8 mouse cellular contexts compared by ENCODE assay signal in the genomic region with DNA sequence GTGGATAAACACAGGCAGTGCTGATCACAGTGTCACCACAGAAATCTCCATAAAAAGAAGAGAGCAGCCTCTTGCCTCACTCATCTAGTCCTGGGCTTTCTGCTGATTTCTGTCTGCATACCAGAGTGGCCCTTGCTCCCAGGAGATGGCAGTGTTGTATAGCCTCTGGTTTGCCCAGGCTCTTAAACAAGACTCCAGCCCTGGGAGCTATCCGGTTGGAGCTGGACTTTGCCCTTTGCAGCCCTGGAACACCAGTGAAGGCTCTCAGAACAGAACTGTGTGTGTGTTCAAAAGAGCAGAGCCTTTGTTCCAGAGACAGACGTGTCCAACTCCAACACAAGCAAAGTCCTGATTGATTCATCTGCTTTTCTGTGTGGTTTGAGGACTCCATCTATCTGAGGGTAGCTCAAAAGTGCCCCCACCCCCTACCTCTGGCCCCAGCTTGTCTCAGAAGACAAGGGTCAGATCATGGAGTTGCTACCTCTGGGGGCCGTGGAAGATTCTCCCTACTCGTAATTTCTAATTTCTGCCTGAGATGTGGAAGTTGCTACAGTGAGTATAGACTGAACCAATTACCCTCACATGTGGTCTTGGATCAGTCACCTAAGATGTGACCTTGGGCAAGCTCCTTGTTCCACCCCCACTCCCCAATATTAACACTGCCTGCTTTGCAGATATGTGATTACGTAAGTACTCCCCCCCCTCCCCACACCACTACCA.
DNase-seq lines count a peak whose midpoint lies in the region; ATAC-seq and TF ChIP-seq lines count a peak whose summit lies in the region.

No protein-coding gene starts in this region.

- no peaks in the 10 kb centered on the region for H3K27me3 ChIP-seq in embryonic facial prominence, embryonic 12.5 days
- H3K27me3 ChIP-seq in intestine, postnatal 0 days (replicated peaks; ENCODE audit: control insufficient read depth, insufficient read depth, low read length): no peaks in the 10 kb centered on the region
- no peaks in the 10 kb centered on the region for H3K27me3 ChIP-seq in midbrain, embryonic 10.5 days (ENCODE audit: low read depth, poor library complexity, severe bottlenecking)
- H3K27me3 ChIP-seq in stomach, embryonic 14.5 days (ENCODE audit: control insufficient read depth, insufficient read depth, low read length): no peaks in the 10 kb centered on the region

- peak; percentile 95 for TF ChIP-seq CTCF in intestine, postnatal 0 days (IDR thresholded peaks at IDR 0.05; ENCODE audit: low read depth)

- intact Hi-C loops in left cerebral cortex, postnatal 14 days (cut with DNase I): loop anchor here (2.0 to 10.0 kb wide), 2 partner anchors 526 to 1136 kb away; no protein-coding TSS in a partner anchor

- no peak overlapping the region for H3K9ac ChIP-seq in embryonic facial prominence, embryonic 12.5 days
- no peak overlapping the region for H3K9ac ChIP-seq in intestine, postnatal 0 days (ENCODE audit: low read depth, low read length)
- no peak overlapping the region for H3K9ac ChIP-seq in stomach, embryonic 14.5 days (replicated peaks; ENCODE audit: low read depth, low read length)

- no peaks in the 10 kb centered on the region for H3K9me3 ChIP-seq in embryonic facial prominence, embryonic 12.5 days
- H3K9me3 ChIP-seq in intestine, postnatal 0 days (ENCODE audit: control insufficient read depth): no peaks in the 10 kb centered on the region
- no peaks in the 10 kb centered on the region for H3K9me3 ChIP-seq in midbrain, embryonic 10.5 days (replicated peaks)
- no peaks in the 10 kb centered on the region for H3K9me3 ChIP-seq in stomach, embryonic 14.5 days (ENCODE audit: control insufficient read depth, low read depth, low read length)

- no peak overlapping the region for H3K27ac ChIP-seq in embryonic facial prominence, embryonic 12.5 days
- H3K27ac ChIP-seq in intestine, postnatal 0 days (ENCODE audit: low read depth, low read length): peak overlapping the region; percentile 29; the same call in 1 of the 2 replicates
- H3K27ac ChIP-seq in midbrain, embryonic 10.5 days (replicated peaks): peak overlapping the region; percentile 59; the same call in 1 of the 2 replicates
- H3K27ac ChIP-seq in stomach, embryonic 14.5 days (ENCODE audit: low read length): peak overlapping the region; percentile 52; the same call in 1 of the 2 replicates

- peaks cover 17% of the 10 kb centered on the region; the same call in 1 of the 2 replicates for H3K4me1 ChIP-seq in embryonic facial prominence, embryonic 12.5 days
- no peaks in the 10 kb centered on the region for H3K4me1 ChIP-seq in intestine, postnatal 0 days (replicated peaks; ENCODE audit: control insufficient read depth, insufficient read depth, low read length)
- peaks cover 12% of the 10 kb centered on the region for H3K4me1 ChIP-seq in midbrain, embryonic 10.5 days
- peaks cover 12% of the 10 kb centered on the region for H3K4me1 ChIP-seq in stomach, embryonic 14.5 days (ENCODE audit: control insufficient read depth, insufficient read depth, low read length)

- peak; percentile 67 for DNase-seq in adrenal gland, postnatal 25 days
- DNase-seq in heart, adult 18-20 months: peak; percentile 76 to 77
- peak; percentile 68 to 69 for DNase-seq in left cerebral cortex, postnatal 14 days (ENCODE audit: low spot score in 2 of 2)
- DNase-seq in midbrain, embryonic 10.5 days (ENCODE audit: low spot score): peak; percentile 74
- no peak for DNase-seq in thymus, postnatal 10 days (ENCODE audit: low spot score in 2 of 2)

- 28% methylated on average over 5 of the region's 5 CpGs for WGBS in embryonic facial prominence, embryonic 12.5 days
- 23% methylated on average over 5 of the region's 5 CpGs for WGBS in intestine, postnatal 0 days
- 46% methylated on average over 5 of the region's 5 CpGs for WGBS in midbrain, embryonic 10.5 days
- 36% methylated on average over 5 of the region's 5 CpGs for WGBS in stomach, embryonic 14.5 days

- peak; percentile 63 for ATAC-seq in embryonic facial prominence, embryonic 12.5 days (ENCODE audit: insufficient number of reproducible peaks, insufficient read depth, low FRiP score, low TSS enrichment)
- peak; percentile 94 for ATAC-seq in intestine, postnatal 0 days
- ATAC-seq in stomach, embryonic 14.5 days (ENCODE audit: insufficient number of reproducible peaks, insufficient read depth, low FRiP score, low read depth): peak; percentile 91

- H3K36me3 ChIP-seq in embryonic facial prominence, embryonic 12.5 days: no peaks in the 10 kb centered on the region
- H3K36me3 ChIP-seq in intestine, postnatal 0 days (ENCODE audit: control insufficient read depth, insufficient read depth): no peaks in the 10 kb centered on the region
- H3K36me3 ChIP-seq in midbrain, embryonic 10.5 days: no peaks in the 10 kb centered on the region
- H3K36me3 ChIP-seq in stomach, embryonic 14.5 days (ENCODE audit: control insufficient read depth, insufficient read depth, low read length): no peaks in the 10 kb centered on the region

- no peak overlapping the region for H3K4me2 ChIP-seq in embryonic facial prominence, embryonic 12.5 days (replicated peaks)
- H3K4me2 ChIP-seq in intestine, postnatal 0 days (replicated peaks; ENCODE audit: low read depth): no peak overlapping the region
- H3K4me2 ChIP-seq in stomach, embryonic 14.5 days (replicated peaks; ENCODE audit: low read depth, low read length): no peak overlapping the region

- no peak overlapping the region for H3K4me3 ChIP-seq in embryonic facial prominence, embryonic 12.5 days
- H3K4me3 ChIP-seq in intestine, postnatal 0 days (ENCODE audit: low read depth, low read length): no peak overlapping the region
- no peak overlapping the region for H3K4me3 ChIP-seq in midbrain, embryonic 10.5 days
- no peak overlapping the region for H3K4me3 ChIP-seq in stomach, embryonic 14.5 days (ENCODE audit: low read depth, low read length)

Comparison
In these comparisons a context has a peak if more than half of its experiments do, and no peak if none do; other contexts are left out.
1. DNase-seq: peak in adrenal gland, postnatal 25 days (single experiment), heart, adult 18-20 months (2 of 2), left cerebral cortex, postnatal 14 days (2 of 2) and midbrain, embryonic 10.5 days (single experiment); none in thymus, postnatal 10 days (0 of 2).
2. Peak in every context shown above with its lines, with median percentiles within 50 percentile points of each other: ATAC-seq.